8 mouse cellular contexts compared by ENCODE assay signal in genomic region chr3:38220934-38221833, GRCm38 (mm10).
DNase-seq lines count a peak whose midpoint lies in the region; ATAC-seq and TF ChIP-seq lines count a peak whose summit lies in the region.

No protein-coding gene starts in this region.

- no peak for ATAC-seq in liver, embryonic 14.5 days (ENCODE audit: insufficient read depth)
- ATAC-seq in liver, embryonic 11.5 days (replicated peaks; ENCODE audit: low FRiP score) = no peak
- peak; percentile 71 for ATAC-seq in midbrain, embryonic 16.5 days

- no peak for TF ChIP-seq EP300 in liver, embryonic 14.5 days (IDR thresholded peaks at IDR 0.05; ENCODE audit: low read depth)

- no peaks in the 10 kb centered on the region for H3K9me3 ChIP-seq in liver, embryonic 14.5 days (ENCODE audit: control insufficient read depth, low read length)
- H3K9me3 ChIP-seq in liver, embryonic 11.5 days (ENCODE audit: control insufficient read depth, low read length) = no peaks in the 10 kb centered on the region
- no peaks in the 10 kb centered on the region for H3K9me3 ChIP-seq in midbrain, embryonic 16.5 days (replicated peaks; ENCODE audit: control insufficient read depth, low read length, poor library complexity, severe bottlenecking)

- no peak overlapping the region for H3K4me2 ChIP-seq in liver, embryonic 14.5 days (ENCODE audit: low read depth)
- no peak overlapping the region for H3K4me2 ChIP-seq in liver, embryonic 11.5 days
- no peak overlapping the region for H3K4me2 ChIP-seq in midbrain, embryonic 16.5 days (ENCODE audit: low read length)

- peak in 1 of 3 experiments; percentile 14 for DNase-seq in liver, embryonic 14.5 days (ENCODE audit: low read depth in 3 of 3, low spot score in 3 of 3)
- no peak for DNase-seq in liver, embryonic 11.5 days (ENCODE audit: low spot score)
- DNase-seq in MEL-GATA-1-ER (ENCODE audit: extremely low read depth, low read depth) = peak; percentile 20
- DNase-seq in cerebellum, postnatal 25 days = peak; percentile 22 to 48
- peak; percentile 59 for DNase-seq in heart, postnatal 4 days
- peak; percentile 38 for DNase-seq in layer of hippocampus, adult 9-10 months (ENCODE audit: low spot score)
- no peak for DNase-seq in testis, postnatal 14 days (ENCODE audit: low spot score)

- H3K36me3 ChIP-seq in liver, embryonic 14.5 days (replicated peaks; ENCODE audit: control insufficient read depth, insufficient read depth, low read depth) = no peaks in the 10 kb centered on the region
- H3K36me3 ChIP-seq in liver, embryonic 11.5 days (ENCODE audit: control insufficient read depth, insufficient read depth, low read length) = no peaks in the 10 kb centered on the region
- H3K36me3 ChIP-seq in midbrain, embryonic 16.5 days (ENCODE audit: control insufficient read depth, insufficient read depth, low read length) = no peaks in the 10 kb centered on the region

- H3K4me3 ChIP-seq in liver, embryonic 14.5 days (ENCODE audit: insufficient read depth in 1 of 2, low read depth in 2 of 2, low read length in 2 of 2) = no peak overlapping the region
- no peak overlapping the region for H3K4me3 ChIP-seq in liver, embryonic 11.5 days (ENCODE audit: low read depth, low read length)
- no peak overlapping the region for H3K4me3 ChIP-seq in midbrain, embryonic 16.5 days (ENCODE audit: low read depth, low read length)

- no peak overlapping the region for H3K27ac ChIP-seq in liver, embryonic 14.5 days
- no peak overlapping the region for H3K27ac ChIP-seq in liver, embryonic 11.5 days (ENCODE audit: low read depth, low read length)
- H3K27ac ChIP-seq in midbrain, embryonic 16.5 days (ENCODE audit: low read length) = no peak overlapping the region

- TF ChIP-seq CTCF in liver, embryonic 14.5 days (IDR thresholded peaks at IDR 0.05; ENCODE audit: low read depth) = peak; percentile 51; the same call in 1 of the 2 replicates

- no peaks in the 10 kb centered on the region for H3K4me1 ChIP-seq in liver, embryonic 14.5 days (replicated peaks; ENCODE audit: control insufficient read depth in 2 of 2, insufficient read depth in 2 of 2, low read length in 1 of 2)
- H3K4me1 ChIP-seq in liver, embryonic 11.5 days (replicated peaks; ENCODE audit: control insufficient read depth, insufficient read depth, low read length) = no peaks in the 10 kb centered on the region
- H3K4me1 ChIP-seq in midbrain, embryonic 16.5 days (ENCODE audit: control insufficient read depth, insufficient read depth, low read length) = no peaks in the 10 kb centered on the region

- WGBS in liver, embryonic 14.5 days (ENCODE audit: insufficient replicate concordance) = 43% methylated on average over 11 of the region's 11 CpGs
- WGBS in liver, embryonic 11.5 days = 56% methylated on average over 11 of the region's 11 CpGs
- WGBS in midbrain, embryonic 16.5 days = 49% methylated on average over 11 of the region's 11 CpGs

- H3K9ac ChIP-seq in liver, embryonic 14.5 days (replicated peaks) = no peak overlapping the region
- H3K9ac ChIP-seq in liver, embryonic 11.5 days (ENCODE audit: low read depth, low read length) = no peak overlapping the region
- no peak overlapping the region for H3K9ac ChIP-seq in midbrain, embryonic 16.5 days (ENCODE audit: low read depth, low read length)

- H3K27me3 ChIP-seq in liver, embryonic 14.5 days (ENCODE audit: control insufficient read depth, insufficient read depth, low read length) = no peaks in the 10 kb centered on the region
- H3K27me3 ChIP-seq in liver, embryonic 11.5 days (replicated peaks; ENCODE audit: control insufficient read depth, insufficient read depth, low read length) = no peaks in the 10 kb centered on the region
- peaks cover 3% of the 10 kb centered on the region; the same call in 1 of the 2 replicates for H3K27me3 ChIP-seq in midbrain, embryonic 16.5 days (ENCODE audit: control insufficient read depth, insufficient read depth, low read depth, low read length)

Comparison
In these comparisons a context has a peak if more than half of its experiments do, and no peak if none do; other contexts are left out.
1. DNase-seq: peak in MEL-GATA-1-ER (single experiment), cerebellum, postnatal 25 days (2 of 2), heart, postnatal 4 days (single experiment) and layer of hippocampus, adult 9-10 months (single experiment); none in liver, embryonic 11.5 days (single experiment) and testis, postnatal 14 days (single experiment).